Mouse (Mus musculus): ENCODE data around the gene Casc1.

- TF ChIP-seq POLR2A (IDR thresholded peaks at IDR 0.05; ENCODE audit: borderline replicate concordance, extremely low read depth, low read depth, low read length) = no peak
- TF ChIP-seq CTCF (IDR thresholded peaks at IDR 0.05; ENCODE audit: insufficient read depth, low read length) = no peak
These were observed 85.2 kb downstream of the Casc1 start for GRCm38 (mm10) chr6:145125591-145126113.

All from lung, adult 2 months (tissue).